Comparison of ENCODE assay signal across 29 mouse cellular contexts in genomic region chr17:15882245-15882644, GRCm38 (mm10). TPM values are rescaled to one million over a fixed set of nuclear protein-coding genes. Genes with fewer than 3 reads are reported as not detected.
DNase-seq lines count a peak whose midpoint lies in the region; ATAC-seq lines count a peak whose summit lies in the region.
"Had no signal": no experiment of that assay in that cellular context is flagged by ENCODE, and none has a peak within 500 bp of the region (broad histone marks: within the 10 kb centered on the region; RNA-seq: fewer than 3 reads in every experiment).

No protein-coding gene starts in this region.

- H3K9me3 ChIP-seq in lung, embryonic 16.5 days (ENCODE audit: control insufficient read depth, low read length), result no peaks in the 10 kb centered on the region
- H3K9me3 ChIP-seq in midbrain, embryonic 16.5 days (replicated peaks; ENCODE audit: control insufficient read depth, low read length, poor library complexity, severe bottlenecking), result no peaks in the 10 kb centered on the region
- no peaks in the 10 kb centered on the region for H3K9me3 ChIP-seq in midbrain, embryonic 14.5 days (ENCODE audit: control insufficient read depth, low read length)
- H3K9me3 ChIP-seq in stomach, embryonic 15.5 days, result no peaks in the 10 kb centered on the region
- H3K9me3 ChIP-seq: embryonic facial prominence, embryonic 12.5 days; embryonic facial prominence, embryonic 15.5 days; heart, embryonic 12.5 days; heart, embryonic 15.5 days; hindbrain, embryonic 10.5 days; hindbrain, embryonic 13.5 days had no signal

- no peak overlapping the region for H3K4me3 ChIP-seq in lung, embryonic 16.5 days (ENCODE audit: low read length)
- no peak overlapping the region for H3K4me3 ChIP-seq in midbrain, embryonic 16.5 days (ENCODE audit: low read depth, low read length)
- H3K4me3 ChIP-seq in midbrain, embryonic 14.5 days (replicated peaks; ENCODE audit: low read depth, low read length), result no peak overlapping the region
- no peak overlapping the region for H3K4me3 ChIP-seq in stomach, embryonic 15.5 days (replicated peaks)
- H3K4me3 ChIP-seq: embryonic facial prominence, embryonic 12.5 days; embryonic facial prominence, embryonic 15.5 days; gastrocnemius, adult 2 months; heart, embryonic 12.5 days; heart, embryonic 15.5 days; hindbrain, embryonic 10.5 days; hindbrain, embryonic 13.5 days had no signal

- ATAC-seq in lung, embryonic 16.5 days (ENCODE audit: low read depth), result no peak
- ATAC-seq in midbrain, embryonic 16.5 days, result no peak
- no peak for ATAC-seq in midbrain, embryonic 14.5 days (ENCODE audit: low FRiP score, low TSS enrichment)
- ATAC-seq in stomach, embryonic 15.5 days (ENCODE audit: insufficient read depth, low FRiP score, low read depth), result no peak
- ATAC-seq: forebrain, embryonic 14.5 days; hindbrain, embryonic 16.5 days; Patski had no signal

- peak overlapping the region; percentile 16; the same call in 1 of the 2 replicates for H3K27ac ChIP-seq in lung, embryonic 16.5 days (ENCODE audit: low read length)
- H3K27ac ChIP-seq in midbrain, embryonic 16.5 days (ENCODE audit: low read length), result peak overlapping the region; percentile 35; the same call in 1 of the 2 replicates
- H3K27ac ChIP-seq in midbrain, embryonic 14.5 days (replicated peaks; ENCODE audit: low read depth, low read length), result no peak overlapping the region
- H3K27ac ChIP-seq in stomach, embryonic 15.5 days, result peak overlapping the region; percentile 51; the same call in 1 of the 2 replicates
- H3K27ac ChIP-seq: embryonic facial prominence, embryonic 12.5 days; embryonic facial prominence, embryonic 15.5 days; gastrocnemius, adult 2 months; heart, embryonic 15.5 days; hindbrain, embryonic 10.5 days; hindbrain, embryonic 13.5 days had no signal

- 79% methylated on average over 2 of the region's 2 CpGs for WGBS in lung, embryonic 16.5 days
- 84% methylated on average over 2 of the region's 2 CpGs for WGBS in midbrain, embryonic 16.5 days
- WGBS in midbrain, embryonic 14.5 days, result 84% methylated on average over 2 of the region's 2 CpGs
- WGBS in stomach, embryonic 15.5 days, result 80% methylated on average over 2 of the region's 2 CpGs

- no peak overlapping the region for H3K9ac ChIP-seq in lung, embryonic 16.5 days (ENCODE audit: low read length)
- H3K9ac ChIP-seq in midbrain, embryonic 16.5 days (ENCODE audit: low read depth, low read length), result no peak overlapping the region
- no peak overlapping the region for H3K9ac ChIP-seq in midbrain, embryonic 14.5 days (replicated peaks; ENCODE audit: low read length)
- no peak overlapping the region for H3K9ac ChIP-seq in stomach, embryonic 15.5 days
- H3K9ac ChIP-seq: embryonic facial prominence, embryonic 12.5 days; embryonic facial prominence, embryonic 15.5 days; forebrain, postnatal 0 days; heart, embryonic 12.5 days; heart, embryonic 15.5 days; hindbrain, embryonic 13.5 days had no signal

- peaks cover 2% of the 10 kb centered on the region; the same call in 1 of the 2 replicates for H3K4me1 ChIP-seq in lung, embryonic 16.5 days (replicated peaks; ENCODE audit: control insufficient read depth, insufficient read depth, low read length)
- peaks cover 6% of the 10 kb centered on the region; the same call in 1 of the 2 replicates for H3K4me1 ChIP-seq in midbrain, embryonic 16.5 days (ENCODE audit: control insufficient read depth, insufficient read depth, low read length)
- H3K4me1 ChIP-seq in midbrain, embryonic 14.5 days (ENCODE audit: control insufficient read depth, insufficient read depth, low read length), result peaks cover 6% of the 10 kb centered on the region; the same call in 1 of the 2 replicates
- H3K4me1 ChIP-seq in stomach, embryonic 15.5 days, result no peaks in the 10 kb centered on the region
- H3K4me1 ChIP-seq: embryonic facial prominence, embryonic 12.5 days; embryonic facial prominence, embryonic 15.5 days; heart, embryonic 12.5 days; heart, embryonic 15.5 days; hindbrain, embryonic 10.5 days had no signal

- H3K4me2 ChIP-seq in lung, embryonic 16.5 days (ENCODE audit: low read depth, low read length), result peak overlapping the region; percentile 7; the same call in 1 of the 2 replicates
- no peak overlapping the region for H3K4me2 ChIP-seq in midbrain, embryonic 16.5 days (ENCODE audit: low read length)
- no peak overlapping the region for H3K4me2 ChIP-seq in midbrain, embryonic 14.5 days (ENCODE audit: low read length)
- H3K4me2 ChIP-seq in stomach, embryonic 15.5 days, result no peak overlapping the region
- H3K4me2 ChIP-seq: embryonic facial prominence, embryonic 12.5 days; embryonic facial prominence, embryonic 15.5 days; heart, embryonic 12.5 days; heart, embryonic 15.5 days; hindbrain, embryonic 13.5 days had no signal

- no peaks in the 10 kb centered on the region for H3K36me3 ChIP-seq in lung, embryonic 16.5 days (ENCODE audit: control insufficient read depth, insufficient read depth, low read length)
- H3K36me3 ChIP-seq in midbrain, embryonic 16.5 days (ENCODE audit: control insufficient read depth, insufficient read depth, low read length), result no peaks in the 10 kb centered on the region
- H3K36me3 ChIP-seq in midbrain, embryonic 14.5 days (ENCODE audit: control insufficient read depth, insufficient read depth, low read length), result no peaks in the 10 kb centered on the region
- H3K36me3 ChIP-seq in stomach, embryonic 15.5 days, result no peaks in the 10 kb centered on the region
- H3K36me3 ChIP-seq: embryonic facial prominence, embryonic 12.5 days; embryonic facial prominence, embryonic 15.5 days; heart, embryonic 12.5 days; heart, embryonic 15.5 days; hindbrain, embryonic 10.5 days; hindbrain, embryonic 13.5 days had no signal

- H3K27me3 ChIP-seq in lung, embryonic 16.5 days (ENCODE audit: control insufficient read depth, insufficient read depth, low read depth, low read length), result no peaks in the 10 kb centered on the region
- H3K27me3 ChIP-seq in midbrain, embryonic 16.5 days (ENCODE audit: control insufficient read depth, insufficient read depth, low read depth, low read length), result no peaks in the 10 kb centered on the region
- H3K27me3 ChIP-seq in midbrain, embryonic 14.5 days (ENCODE audit: control insufficient read depth, insufficient read depth, low read length), result no peaks in the 10 kb centered on the region
- H3K27me3 ChIP-seq in stomach, embryonic 15.5 days (replicated peaks), result no peaks in the 10 kb centered on the region
- H3K27me3 ChIP-seq: embryonic facial prominence, embryonic 12.5 days; embryonic facial prominence, embryonic 15.5 days; heart, embryonic 12.5 days; heart, embryonic 15.5 days; hindbrain, embryonic 13.5 days had no signal

- no peak for DNase-seq in lung, postnatal 36 days
- DNase-seq in midbrain, embryonic 14.5 days, result no peak
- DNase-seq in MN1 (ENCODE audit: low spot score), result no peak
- DNase-seq in thymus, postnatal 25 days, result no peak
- DNase-seq: adrenal gland, postnatal 10 days; adrenal gland, postnatal 36 days; B cell, adult 2 months; cerebellum, adult 11 months; cerebellum, adult 2 months; cerebellum, adult 9-11 months; cerebellum, postnatal 25 days; forebrain, postnatal 0 days; gastrocnemius, adult 2 months; gastrocnemius, postnatal 14 days; heart, adult 18-20 months; heart, postnatal 10 days; heart, postnatal 36 days had no signal

RNA-seq across cellular contexts. Expression of gene Rgmb, which starts 51.4 kb away (rescaled TPM):
- polyA plus RNA-seq in lung, embryonic 16.5 days (2015; fragmentation: Nextera tagmentation; extraction: Ambion mirVana), result 10.5 and 12.4 TPM in 2 replicates
- polyA plus RNA-seq in midbrain, embryonic 16.5 days (2015; fragmentation: Nextera tagmentation; extraction: Ambion mirVana), result 56.8 and 57.1 TPM in 2 replicates
- 76.4 and 107 TPM in 2 replicates for polyA plus RNA-seq in midbrain, embryonic 14.5 days (2014; fragmentation: Nextera tagmentation; extraction: Ambion mirVana)
- 49.6 and 53.1 TPM in 2 replicates for polyA plus RNA-seq in stomach, embryonic 15.5 days (2015; fragmentation: Nextera tagmentation; extraction: Ambion mirVana)
